Mouse (Mus musculus) CH12.LX (cell line): ENCODE measurements around the gene Atrnl1.

ENCODE experiments used
- CTCF ChIP-seq, 2 experiments: IDR thresholded peaks in 1 of 2; conservative IDR thresholded peaks in 1 of 2; 2 replicates each; pipeline ENCODE4 v1.5.1; 2011 to 2012; ENCODE audit warnings: low read depth in 2 of 2, low read length in 2 of 2, improper control_type of control experiment in 1 of 2, inconsistent platforms in 1 of 2, mild to moderate bottlenecking in 1 of 2, moderate library complexity in 1 of 2
- JUND ChIP-seq: conservative IDR thresholded peaks from 2 replicates; pipeline ENCODE4 v1.6.1; 2011; ENCODE audit warnings: low read depth, low read length, improper control_type of control experiment
- MAZ ChIP-seq: IDR thresholded peaks from 2 replicates; pipeline ENCODE4 v1.6.1; 2012; ENCODE audit warnings: low read depth, mild to moderate bottlenecking, inconsistent platforms, low read length, improper control_type of control experiment, moderate library complexity
- NRF1 ChIP-seq: IDR thresholded peaks from 2 replicates; pipeline ENCODE4 v1.6.1; 2014; ENCODE audit warnings: low read depth, mild to moderate bottlenecking, inconsistent platforms, low read length, improper control_type of control experiment, moderate library complexity
- TBP ChIP-seq: conservative IDR thresholded peaks from 2 replicates; pipeline ENCODE4 v1.6.1; 2011; ENCODE audit warnings: low read depth, low read length, improper control_type of control experiment
- USF2 ChIP-seq: conservative IDR thresholded peaks from 2 replicates; pipeline ENCODE4 v1.6.1; 2011; ENCODE audit warnings: low read depth, low read length, improper control_type of control experiment

- TF ChIP-seq JUND (no peak), USF2 (no peak), NRF1 (no peak), CTCF (conservative IDR thresholded peaks at IDR 0.05 in 1 of 2, IDR thresholded peaks at IDR 0.05 in 1 of 2; ENCODE audit: low read depth in 2 of 2, low read length in 2 of 2) (no peak), MAZ (no peak), TBP (no peak)
Measured at GRCm38 (mm10) chr19:58051905-58052304, 441.1 kb downstream of the Atrnl1 start.
